Mouse (Mus musculus) intestine, embryonic 16.5 days (tissue): ENCODE measurements around the gene Atl1. TPM values are rescaled to one million over a fixed set of nuclear protein-coding genes. Genes with fewer than 3 reads are reported as not detected.

Source experiments
- ATAC-seq: fragments of 200-750 bp; cut with Nextera tagmentation; 2 replicates; pipeline ENCODE4 v1.8.0; 2017; ENCODE audit warnings: moderate TSS enrichment, moderate library complexity
- H3K27ac ChIP-seq: fragments of 300-500 bp; sonication (generic); 2 replicates; pipeline ENCODE4 v1.5.1; 2014; ENCODE audit warnings: mild to moderate bottlenecking, low read length
- H3K27me3 ChIP-seq: fragments of 300-500 bp; sonication (generic); replicated peaks from 2 replicates; pipeline ENCODE4 v1.6.1; 2014; ENCODE audit warnings: low read length, control low read depth, mixed read lengths; ENCODE audit not compliant: control insufficient read depth, insufficient read depth
- H3K36me3 ChIP-seq: fragments of 300-500 bp; sonication (generic); 2 replicates; pipeline ENCODE4 v1.6.1; 2014; ENCODE audit warnings: low read length, control low read depth; ENCODE audit not compliant: control insufficient read depth, insufficient read depth
- H3K4me1 ChIP-seq: fragments of 300-500 bp; sonication (generic); 2 replicates; pipeline ENCODE4 v1.6.1; 2014; ENCODE audit warnings: low read length, control low read depth, mixed read lengths; ENCODE audit not compliant: control insufficient read depth, insufficient read depth
- H3K4me2 ChIP-seq: fragments of 300-500 bp; sonication (generic); 2 replicates; pipeline ENCODE4 v1.6.1; 2014; ENCODE audit warnings: low read depth, low read length, control low read depth
- H3K4me3 ChIP-seq: fragments of 300-500 bp; sonication (generic); 2 replicates; pipeline ENCODE4 v1.5.1; 2014; ENCODE audit warnings: mild to moderate bottlenecking, low read length
- H3K9ac ChIP-seq: fragments of 300-500 bp; sonication (generic); 2 replicates; pipeline ENCODE4 v1.6.1; 2014; ENCODE audit warnings: low read depth, low read length
- H3K9me3 ChIP-seq: fragments of 300-500 bp; sonication (generic); 2 replicates; pipeline ENCODE4 v1.6.1; 2016; ENCODE audit warnings: low read length, control low read depth; ENCODE audit not compliant: control insufficient read depth
- WGBS: fragments of 180-500 bp; shearing (Covaris S2); extraction: QIAGEN DNeasy Blood & Tissue Kit; methylation state at CpG from one replicate; pipeline ENCODE4 v1.1.7; 2014; 5-methylcytosine and 5-hydroxymethylcytosine counted together
- polyA plus RNA-seq: library from polyadenylated mRNA; unstranded; fragments of >200 nt; fragmentation: Nextera tagmentation; extraction: Ambion mirVana; gene quantifications from 2 replicates; pipeline ENCODE4 v1.2.1, GENCODE M21; 2015

The Atl1 gene
- polyA plus RNA-seq, 1 experiment from 2014 or later: 5.4 TPM

- H3K27ac ChIP-seq: no peak overlapping the region
- WGBS: 57% methylated on average over 9 of the region's 9 CpGs
- H3K4me1 ChIP-seq: peaks cover 3% of the 10 kb centered on the region; the same call in 1 of the 2 replicates
- no peak overlapping the region for H3K4me2 ChIP-seq
- no peaks in the 10 kb centered on the region for H3K36me3 ChIP-seq
- no peak overlapping the region for H3K4me3 ChIP-seq
- H3K27me3 ChIP-seq: no peaks in the 10 kb centered on the region
- no peak overlapping the region for H3K9ac ChIP-seq
- no peaks in the 10 kb centered on the region for H3K9me3 ChIP-seq
- ATAC-seq: no peak
Observed at GRCm38 (mm10) chr12:69977376-69977998, 85.1 kb downstream of the Atl1 start.

GRCm38 (mm10) chr12:69982874-69983273, 90.5 kb downstream of the Atl1 start:
- Histone ChIP-seq H3K9ac (no peak overlapping the region), H3K9me3 (no peaks in the 10 kb centered on the region), H3K27ac (no peak overlapping the region), H3K4me2 (no peak overlapping the region), H3K4me1 (peaks cover 5% of the 10 kb centered on the region; the same call in 1 of the 2 replicates), H3K4me3 (no peak overlapping the region), H3K27me3 (no peaks in the 10 kb centered on the region), H3K36me3 (no peaks in the 10 kb centered on the region)
- ATAC-seq: no peak
- WGBS: 74% methylated on average over 5 of the region's 5 CpGs

- Histone ChIP-seq H3K9me3 (no peaks in the 10 kb centered on the region), H3K4me1 (peaks cover 5% of the 10 kb centered on the region; the same call in 1 of the 2 replicates), H3K9ac (peak overlapping the region; percentile 95), H3K4me3 (peak overlapping the region; percentile 93), H3K36me3 (no peaks in the 10 kb centered on the region), H3K27ac (no peak overlapping the region), H3K27me3 (no peaks in the 10 kb centered on the region), H3K4me2 (peak overlapping the region; percentile 71)
- 38% methylated on average over 4 of the region's 4 CpGs for WGBS
- no peak for ATAC-seq
Observed at GRCm38 (mm10) chr12:69985546-69985945, 93.1 kb downstream of the Atl1 start.

DNA sequence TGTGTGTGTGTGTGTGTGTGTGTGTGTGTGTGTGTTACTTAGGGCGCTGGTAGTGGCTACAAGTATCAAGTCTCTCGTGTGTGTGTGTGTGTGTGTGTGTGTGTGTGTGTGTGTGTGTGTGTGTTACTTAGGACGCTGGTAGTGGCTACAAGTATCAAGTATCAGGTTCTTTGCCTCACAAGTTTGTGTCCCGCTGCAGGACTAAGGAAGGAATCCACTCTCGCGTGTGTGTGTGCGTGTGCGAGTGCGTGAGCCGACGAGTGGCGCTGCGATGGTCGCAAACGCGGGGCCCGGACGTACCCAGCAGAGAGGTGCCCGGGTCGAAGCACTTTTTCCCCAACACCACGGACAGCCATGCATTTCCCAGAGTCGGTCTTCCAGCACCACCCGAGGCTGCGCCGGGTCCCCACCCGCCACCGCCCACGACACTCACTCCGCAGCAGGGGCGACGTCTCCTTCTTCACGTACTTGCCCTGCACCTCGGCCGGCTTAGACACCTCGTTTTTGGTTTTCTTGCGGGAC, 93.9 kb downstream of the Atl1 start:
- ATAC-seq: peak; percentile 57
- no peaks in the 10 kb centered on the region for H3K36me3 ChIP-seq
- H3K27me3 ChIP-seq: no peaks in the 10 kb centered on the region
- H3K4me2 ChIP-seq: peak overlapping the region; percentile 71
- H3K9ac ChIP-seq: peak overlapping the region; percentile 95
- peak overlapping the region; percentile 84 for H3K27ac ChIP-seq
- peaks cover 5% of the 10 kb centered on the region; the same call in 1 of the 2 replicates for H3K4me1 ChIP-seq
- H3K9me3 ChIP-seq: no peaks in the 10 kb centered on the region
- 0% methylated on average over 36 of the region's 36 CpGs for WGBS
- peak overlapping the region; percentile 93 for H3K4me3 ChIP-seq

DNA sequence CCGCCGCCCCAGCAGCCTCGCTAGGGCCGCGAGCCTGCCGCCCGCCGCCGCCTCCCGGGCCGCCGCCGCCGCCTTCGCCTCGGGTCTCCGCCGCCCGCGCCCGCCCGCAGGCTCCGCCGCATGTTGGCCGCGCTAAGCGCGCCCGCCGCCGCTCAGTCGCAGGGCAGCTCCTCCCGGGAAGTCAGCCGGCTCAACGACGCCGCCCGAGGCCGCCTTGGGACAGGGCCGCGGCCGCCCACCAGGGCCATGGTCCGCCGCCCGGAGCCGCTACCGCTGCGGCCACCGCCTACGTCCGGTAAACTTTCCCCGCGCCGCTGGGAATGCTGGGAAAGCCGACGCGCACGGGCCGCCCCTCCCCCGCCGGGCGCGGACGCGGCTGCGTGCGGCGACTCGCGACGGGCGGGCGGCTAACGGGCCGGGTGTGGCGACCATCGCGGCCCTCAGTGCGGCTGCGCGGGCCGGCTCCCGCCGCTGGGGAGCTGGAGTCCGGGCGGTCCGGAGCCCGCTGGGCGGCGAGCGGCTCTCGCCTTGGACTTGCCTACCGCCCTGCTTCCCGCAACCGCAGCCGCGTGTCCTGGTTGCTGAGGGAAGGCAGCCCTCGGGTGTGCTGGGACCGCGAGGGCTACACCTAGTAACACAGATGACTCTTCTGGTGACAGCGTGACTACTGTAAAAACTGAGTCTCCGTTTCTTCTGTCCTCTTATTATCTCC, 94.5 kb downstream of the Atl1 start, which contains the start of gene Sav1:
Sav1 (minus strand) TSS at position 217 of the 712 bp plus-strand sequence.
- Histone ChIP-seq H3K4me3 (peak within 1 kb of the TSS; percentile 93), H3K4me1 (peaks cover 5% of the 10 kb centered on the region; the same call in 1 of the 2 replicates), H3K36me3 (no peaks in the 10 kb centered on the region), H3K27ac (peak within 1 kb of the TSS; percentile 84), H3K9me3 (no peaks in the 10 kb centered on the region), H3K4me2 (peak within 1 kb of the TSS; percentile 71), H3K9ac (peak within 1 kb of the TSS; percentile 95), H3K27me3 (no peaks in the 10 kb centered on the region)
- peak; percentile 96 for ATAC-seq
- 1% methylated on average over 93 of the region's 102 CpGs for WGBS

DNA sequence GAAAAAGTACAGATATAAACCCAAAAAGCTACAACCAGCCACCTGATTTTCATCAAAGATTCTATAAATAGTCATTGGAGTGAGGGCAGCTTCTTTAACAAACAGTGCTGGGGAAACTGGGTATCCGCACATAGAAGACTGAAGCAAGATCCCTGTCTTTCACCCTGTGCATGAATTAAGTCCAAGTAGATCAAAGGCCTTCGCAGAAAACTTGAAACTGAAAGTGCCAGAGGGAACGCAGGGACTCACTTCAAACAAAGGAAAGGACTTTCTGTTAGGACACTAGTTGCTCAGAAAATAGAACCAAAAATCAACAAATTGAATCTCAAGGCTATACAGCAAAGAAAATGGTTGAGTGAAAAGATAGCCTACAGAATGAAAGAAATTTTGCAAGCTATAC, 103.0 kb downstream of the Atl1 start:
- peaks cover 3% of the 10 kb centered on the region; the same call in 1 of the 2 replicates for H3K9me3 ChIP-seq
- H3K4me3 ChIP-seq: no peak overlapping the region
- H3K9ac ChIP-seq: no peak overlapping the region
- WGBS: 76% methylated on average over 3 of the region's 3 CpGs
- no peaks in the 10 kb centered on the region for H3K36me3 ChIP-seq
- no peak for ATAC-seq
- no peak overlapping the region for H3K27ac ChIP-seq
- no peaks in the 10 kb centered on the region for H3K27me3 ChIP-seq
- H3K4me2 ChIP-seq: no peak overlapping the region
- H3K4me1 ChIP-seq: no peaks in the 10 kb centered on the region

- Histone ChIP-seq H3K36me3 (no peaks in the 10 kb centered on the region), H3K4me1 (no peaks in the 10 kb centered on the region), H3K9ac (no peak overlapping the region), H3K27me3 (no peaks in the 10 kb centered on the region), H3K9me3 (peaks cover 3% of the 10 kb centered on the region; the same call in 1 of the 2 replicates), H3K4me2 (no peak overlapping the region), H3K4me3 (no peak overlapping the region), H3K27ac (no peak overlapping the region)
- WGBS: 79% methylated on average over 13 of the region's 13 CpGs
- ATAC-seq: no peak
Observed at GRCm38 (mm10) chr12:69998186-69998983, 106.0 kb downstream of the Atl1 start.

- no peaks in the 10 kb centered on the region for H3K27me3 ChIP-seq
- H3K9ac ChIP-seq: no peak overlapping the region
- no peaks in the 10 kb centered on the region for H3K4me1 ChIP-seq
- H3K4me3 ChIP-seq: no peak overlapping the region
- ATAC-seq: no peak
- 82% methylated on average over 4 of the region's 4 CpGs for WGBS
- H3K36me3 ChIP-seq: no peaks in the 10 kb centered on the region
- H3K4me2 ChIP-seq: no peak overlapping the region
- H3K27ac ChIP-seq: no peak overlapping the region
- H3K9me3 ChIP-seq: no peaks in the 10 kb centered on the region
Observed at GRCm38 (mm10) chr12:70005103-70005502, 112.7 kb downstream of the Atl1 start.

- Histone ChIP-seq H3K27me3 (no peaks in the 10 kb centered on the region), H3K27ac (no peak overlapping the region), H3K4me3 (no peak overlapping the region), H3K36me3 (peaks cover 6% of the 10 kb centered on the region; the same call in 1 of the 2 replicates), H3K9ac (no peak overlapping the region), H3K4me2 (no peak overlapping the region), H3K4me1 (no peaks in the 10 kb centered on the region), H3K9me3 (no peaks in the 10 kb centered on the region)
- no peak for ATAC-seq
- WGBS: 92% methylated on average over 4 of the region's 4 CpGs
Observed at GRCm38 (mm10) chr12:70010356-70010755, 117.9 kb downstream of the Atl1 start.
